Mouse (Mus musculus): ENCODE results near the gene Ehf.

GRCm38 (mm10) chr2:103279927-103280326, 23.2 kb downstream of the Ehf start:
- TF ChIP-seq CTCF (conservative IDR thresholded peaks at IDR 0.05; ENCODE audit: insufficient read depth, insufficient read length, low read depth, low read length) (no peak), POLR2A (IDR thresholded peaks at IDR 0.05; ENCODE audit: low read depth, low read length) (no peak)
